Mouse (Mus musculus) mesoderm, embryonic 11.5 days (tissue): Measurements from ENCODE around the gene Sytl1.
A peak's percentile ranks its signal among the peaks of the same experiment; 100 is the strongest.

Source experiments
- DNase-seq: peaks from one replicate; pipeline ENCODE4 v3.0.0-alpha.2; 2012; ENCODE audit warnings: low read depth, low spot score

Sytl1 gene

DNA sequence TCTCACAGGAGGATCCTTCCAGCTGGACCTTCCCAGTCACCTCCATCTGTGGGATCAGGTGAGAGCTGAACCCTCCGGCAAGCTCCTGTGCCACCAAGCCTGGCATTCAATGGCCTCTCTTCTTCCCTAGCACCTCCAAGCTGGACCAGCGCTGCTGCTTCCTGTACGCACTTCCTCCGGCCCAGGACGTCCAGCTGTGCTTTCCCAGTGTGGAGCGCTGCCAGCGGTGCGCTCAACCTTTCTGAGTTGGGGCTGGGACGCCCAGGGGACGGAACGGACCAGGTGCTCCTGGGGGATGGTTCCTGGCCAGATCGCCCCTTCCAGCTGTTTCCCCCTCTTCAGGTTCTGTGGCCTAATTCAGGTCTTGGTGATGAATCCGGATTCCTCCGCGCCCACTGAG, 15.8 kb downstream of the Sytl1 start:
- no peak for DNase-seq

GRCm38 (mm10) chr4:133244289-133244688, 18.6 kb downstream of the Sytl1 start:
- DNase-seq, result no peak

DNA sequence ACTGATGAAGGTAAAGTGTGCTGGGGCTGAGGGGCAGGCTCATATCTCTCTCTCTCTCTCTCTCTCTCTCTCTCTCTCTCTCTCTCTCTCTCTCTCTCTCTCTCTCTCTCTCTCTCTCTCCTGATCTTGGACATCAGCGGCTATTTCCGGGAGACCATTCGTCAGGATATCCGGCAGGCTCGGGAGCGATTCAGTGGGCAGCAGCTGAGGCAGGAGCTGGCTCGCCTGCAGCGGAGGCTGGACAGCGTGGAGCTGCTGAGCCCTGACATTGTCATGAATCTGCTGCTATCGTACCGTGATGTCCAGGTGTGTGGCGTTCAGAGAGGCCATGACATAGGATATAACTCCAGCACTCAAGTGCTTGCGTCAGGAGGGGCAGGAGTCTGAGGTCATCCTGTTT, 19.4 kb downstream of the Sytl1 start:
- DNase-seq, result no peak

DNA sequence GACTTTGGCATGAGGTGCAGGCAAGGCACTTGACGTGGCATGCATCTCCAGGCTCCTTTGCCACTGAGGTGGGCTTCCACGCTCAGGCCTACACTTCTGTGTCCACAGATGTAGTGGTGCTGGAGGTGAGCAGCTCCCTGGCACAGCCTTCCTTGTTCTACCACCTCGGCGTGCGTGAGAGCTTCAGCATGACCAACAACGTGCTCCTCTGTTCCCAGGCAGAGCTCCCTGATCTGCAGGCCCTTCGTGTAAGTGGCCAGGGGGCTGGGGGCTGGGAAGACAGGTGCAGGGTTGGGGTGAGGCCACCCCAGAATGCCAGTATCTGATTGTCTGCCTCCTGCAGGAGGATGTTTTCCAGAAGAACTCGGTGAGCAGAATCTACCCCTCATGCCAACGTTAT, 20.2 kb downstream of the Sytl1 start:
- DNase-seq, result no peak

- no peak for DNase-seq
Observed at GRCm38 (mm10) chr4:133241910-133242309, 21.0 kb downstream of the Sytl1 start.

- DNase-seq, result peak; percentile 85
Observed at GRCm38 (mm10) chr4:133240934-133241908, 21.7 kb downstream of the Sytl1 start.

GRCm38 (mm10) chr4:133240490-133240921, 22.4 kb downstream of the Sytl1 start, which contains the start of gene Map3k6:
Map3k6 (plus strand) TSS chr4:133240818.
- DNase-seq, result no peak

- no peak for DNase-seq
Observed at GRCm38 (mm10) chr4:133237911-133238310, 25.0 kb downstream of the Sytl1 start.

GRCm38 (mm10) chr4:133235415-133235814, 27.5 kb downstream of the Sytl1 start:
- no peak for DNase-seq

DNA sequence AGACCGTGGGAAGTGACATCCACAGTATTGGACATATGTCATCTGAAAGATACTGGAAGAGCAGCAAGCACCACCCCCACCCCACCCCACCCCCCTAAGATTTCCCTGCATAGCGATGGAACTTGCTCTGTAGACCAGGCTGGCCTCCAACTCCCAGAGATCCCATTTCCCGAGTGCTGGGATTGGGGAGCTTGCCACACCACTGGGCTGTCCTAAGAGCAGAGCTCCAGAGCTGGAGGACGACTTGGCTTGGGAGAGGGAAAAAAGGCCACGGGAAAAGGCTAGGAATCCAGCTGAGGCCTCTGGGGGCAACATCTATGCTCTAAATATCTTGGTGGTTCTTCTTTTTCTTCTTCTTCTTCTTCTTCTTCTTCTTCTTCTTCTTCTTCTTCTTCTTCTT, 28.1 kb downstream of the Sytl1 start:
- no peak for DNase-seq

DNA sequence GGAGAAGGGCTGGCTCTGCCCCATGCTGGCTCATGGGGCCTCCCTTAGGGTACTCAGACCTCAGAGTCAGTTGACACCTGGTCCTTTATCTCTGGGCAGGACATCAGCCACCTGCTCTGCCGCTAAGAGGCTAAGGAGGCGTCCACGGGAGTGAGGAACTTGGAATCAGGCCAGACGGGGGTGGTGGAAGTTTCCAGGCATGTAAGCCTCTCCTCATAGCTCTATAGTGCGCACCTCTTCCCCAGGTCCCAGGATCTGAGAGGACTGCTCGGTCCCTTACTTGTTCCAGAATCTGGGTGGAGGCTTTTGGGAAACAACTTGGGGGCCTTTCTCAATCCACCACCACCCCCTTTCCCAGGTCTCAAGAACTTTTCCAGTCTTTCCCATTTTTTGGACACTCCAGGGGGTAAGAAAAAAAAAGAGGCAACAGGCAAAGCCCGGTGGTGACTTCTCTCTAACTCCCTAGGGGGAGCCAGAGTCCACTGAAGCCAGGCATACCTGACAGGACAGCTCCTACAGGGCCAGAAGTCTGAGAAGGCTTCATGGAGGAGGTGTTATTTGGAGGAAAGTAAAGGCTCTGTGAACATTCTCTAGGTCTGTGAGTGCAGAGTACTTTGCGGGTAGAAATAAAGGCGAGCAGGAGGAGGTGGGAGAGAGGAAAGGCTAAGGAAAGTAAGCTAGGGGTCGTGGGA, 29.5 kb downstream of the Sytl1 start:
- no peak for DNase-seq

DNA sequence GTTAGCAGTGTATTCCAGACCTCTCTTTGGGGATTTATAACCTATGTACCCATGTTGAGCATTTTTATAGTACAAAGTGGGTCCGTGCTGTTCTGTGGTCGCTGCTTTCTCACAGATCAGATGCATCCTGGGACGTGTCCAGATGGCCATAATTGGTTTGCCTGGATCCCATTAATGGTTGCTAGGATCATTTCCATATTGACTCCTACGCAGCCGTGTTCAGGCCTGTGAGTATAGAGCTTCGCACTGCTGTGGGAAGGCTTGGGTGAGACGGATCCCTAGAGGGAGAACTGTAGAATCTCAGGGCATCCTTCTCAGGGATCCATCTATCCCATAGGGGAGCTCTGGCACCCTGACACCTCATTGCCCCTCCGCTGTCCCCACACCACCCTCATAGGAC, 33.3 kb downstream of the Sytl1 start:
- no peak for DNase-seq

GRCm38 (mm10) chr4:133227636-133228035, 35.3 kb downstream of the Sytl1 start:
- DNase-seq, result peak; percentile 65

DNA sequence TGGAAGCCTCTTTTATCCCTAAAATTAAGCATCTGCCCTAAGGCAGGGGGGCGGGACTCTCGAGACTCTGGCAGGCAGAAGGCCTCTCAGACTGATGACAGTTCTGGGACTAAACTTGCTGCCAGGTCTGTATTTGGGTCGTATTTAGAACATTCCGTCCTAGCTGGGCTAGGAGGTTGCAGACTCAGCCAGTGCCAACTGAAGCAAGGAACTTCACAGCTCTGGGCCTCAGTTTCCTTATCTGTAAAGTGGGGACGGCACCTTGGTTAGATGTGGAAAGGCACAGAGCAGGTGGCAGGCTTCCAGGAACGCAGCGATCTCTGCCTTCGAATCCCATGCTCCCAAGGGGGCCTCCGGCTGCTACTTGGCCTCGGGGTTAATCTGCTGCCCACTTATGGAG, 36.8 kb downstream of the Sytl1 start:
- no peak for DNase-seq

DNA sequence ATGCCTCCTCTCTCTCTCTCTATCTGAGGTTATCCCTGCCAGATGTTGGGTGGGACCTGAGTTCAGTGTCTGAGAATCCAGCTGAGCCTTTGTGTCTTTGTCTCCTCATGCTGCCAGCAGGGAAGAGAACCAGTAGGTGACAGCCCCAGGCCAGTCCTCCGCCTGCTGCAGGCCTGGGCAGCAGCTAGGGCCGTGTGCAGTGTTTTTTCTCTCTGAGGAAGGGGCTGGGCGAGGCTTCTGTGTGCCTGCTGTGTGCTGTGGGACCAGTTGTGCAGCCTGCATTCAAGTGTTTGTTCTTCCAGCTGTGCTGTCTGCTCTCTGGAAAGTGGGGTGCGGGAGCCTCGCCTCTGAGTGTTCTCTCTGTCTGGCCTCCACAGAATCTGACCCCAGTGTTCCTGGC, 39.0 kb downstream of the Sytl1 start:
- no peak for DNase-seq

DNA sequence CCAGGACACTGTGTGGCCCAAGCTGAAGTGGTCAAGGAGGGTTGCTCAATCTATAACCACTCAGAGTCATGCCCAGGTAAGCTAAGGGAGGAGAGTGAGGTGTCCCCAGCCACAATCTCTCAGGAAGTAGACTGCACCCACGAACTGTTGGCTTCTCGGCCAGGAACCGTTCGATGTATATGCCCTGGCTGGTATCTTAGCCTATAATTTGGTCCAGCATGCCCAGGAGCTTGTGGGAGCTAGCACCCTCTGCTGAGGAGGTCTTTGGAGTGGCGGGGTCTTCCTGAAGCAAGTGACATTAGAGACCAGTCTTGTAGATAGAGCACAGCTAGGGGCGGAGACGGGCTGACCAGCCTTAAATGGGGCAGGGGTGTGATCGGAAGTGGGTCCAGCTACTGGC, 41.2 kb downstream of the Sytl1 start:
- DNase-seq, result no peak

DNA sequence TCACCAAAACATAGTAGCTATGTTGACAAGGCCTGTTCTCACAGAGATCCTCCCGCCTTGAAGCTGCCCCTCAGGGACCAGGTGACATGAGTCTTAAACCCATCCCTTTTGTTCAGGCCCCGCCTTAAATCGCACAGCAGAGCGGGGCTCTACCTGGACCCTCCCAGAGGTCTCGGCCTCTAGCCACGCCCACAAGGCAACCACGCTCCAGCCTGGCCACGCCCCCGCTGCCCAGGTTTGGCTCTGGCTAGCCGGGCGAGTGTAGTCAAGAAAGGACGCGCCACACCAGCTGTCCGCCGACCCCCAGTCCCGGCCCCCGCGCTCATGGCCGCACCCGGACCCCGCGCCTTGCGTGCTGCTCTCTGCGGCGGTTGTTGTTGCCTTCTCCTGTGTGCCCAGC, 42.3 kb downstream of the Sytl1 start:
- no peak for DNase-seq

GRCm38 (mm10) chr4:133218745-133219144, 44.2 kb downstream of the Sytl1 start:
- DNase-seq, result no peak

DNA sequence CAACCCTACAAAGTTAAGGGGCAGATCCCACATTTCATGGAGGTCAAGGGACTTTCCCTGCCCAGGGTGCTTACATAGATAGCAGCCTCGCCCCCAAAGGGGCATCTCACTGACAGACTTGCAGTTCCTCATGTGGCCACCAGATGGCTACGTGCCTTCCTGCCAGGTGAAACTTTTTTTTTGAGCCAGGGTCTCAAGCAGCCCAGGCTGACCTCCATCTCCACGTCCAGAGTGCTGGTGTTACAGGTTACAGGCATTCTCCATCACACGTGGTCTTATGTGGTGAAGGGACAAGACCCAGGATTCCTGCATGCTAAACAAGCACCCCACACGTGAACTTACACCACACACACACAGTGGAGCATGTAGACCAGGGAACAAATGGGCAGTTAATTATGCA, 45.3 kb downstream of the Sytl1 start:
- DNase-seq, result peak; percentile 79

DNA sequence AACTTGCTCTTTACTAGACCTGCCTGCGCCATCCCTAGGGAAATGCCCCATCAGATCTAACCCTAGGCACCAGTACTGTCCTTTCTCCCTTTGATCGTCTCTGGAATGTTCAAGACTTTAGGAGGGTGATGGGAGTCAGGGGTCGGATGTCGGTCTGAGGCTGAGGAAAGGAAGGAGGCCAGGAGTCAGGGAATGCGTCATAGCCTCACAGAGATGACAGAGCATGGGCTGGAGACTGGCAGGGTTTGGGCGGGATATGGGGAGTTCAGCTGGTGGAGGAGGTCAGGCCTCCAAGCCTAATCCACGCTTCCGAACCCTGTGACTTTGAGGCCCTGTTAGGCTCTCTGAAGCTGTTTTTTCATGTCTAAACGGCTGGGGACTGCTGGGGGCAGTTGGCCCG, 49.3 kb downstream of the Sytl1 start:
- peak; percentile 50 for DNase-seq

GRCm38 (mm10) chr4:133213268-133213590, 49.7 kb downstream of the Sytl1 start:
- no peak for DNase-seq

- DNase-seq, result peak; percentile 91
Observed at GRCm38 (mm10) chr4:133212562-133213267, 50.2 kb downstream of the Sytl1 start.
